Mouse (Mus musculus) embryo, embryonic 10 days (tissue): ENCODE measurements around the gene Rpp25.

ENCODE experiments used
- DNase-seq: peaks from one replicate; pipeline ENCODE4 v3.0.0-alpha.2; 2015; ENCODE audit warnings: low spot score

Gene Rpp25

DNA sequence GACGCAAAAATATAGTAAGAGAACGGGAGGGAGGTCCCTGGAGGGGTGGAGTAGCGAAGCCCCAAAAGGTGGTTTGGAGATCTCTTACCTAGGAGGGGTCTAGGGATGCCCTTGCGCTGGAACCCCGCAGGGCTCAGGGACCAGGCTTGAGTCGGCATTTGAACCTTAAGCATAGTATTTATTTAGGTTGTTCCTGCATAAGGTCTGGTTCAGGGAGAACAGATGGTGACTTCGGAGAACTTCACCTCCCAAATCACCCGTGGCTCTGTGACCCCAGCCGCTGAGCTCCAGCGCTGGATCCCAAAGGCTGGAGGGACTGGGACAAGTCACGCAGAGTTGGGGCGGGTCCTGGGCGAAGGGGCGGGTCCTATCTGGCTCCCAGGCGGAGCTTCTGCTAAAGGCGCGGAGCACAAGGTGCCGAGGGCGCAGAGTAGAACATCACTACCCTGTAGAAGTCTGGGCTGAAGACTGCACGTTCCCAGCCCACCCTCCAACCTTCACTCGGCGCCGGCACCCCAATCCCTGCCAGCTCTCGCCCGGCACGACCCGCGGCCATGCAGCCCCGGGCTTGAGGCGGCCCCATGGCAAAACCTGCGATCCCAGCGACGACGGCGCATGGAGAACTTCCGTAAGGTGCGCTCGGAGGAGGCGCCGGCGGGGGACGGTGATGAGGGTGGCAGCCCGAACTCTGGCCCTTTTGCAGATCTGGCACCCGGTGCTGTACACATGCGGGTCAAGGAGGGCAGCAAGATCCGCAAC lies at the start of gene Rpp25:
TSS of gene Rpp25 (plus strand) at position 405 of the 759 bp plus-strand sequence.
- peak; percentile 70 for DNase-seq

DNA sequence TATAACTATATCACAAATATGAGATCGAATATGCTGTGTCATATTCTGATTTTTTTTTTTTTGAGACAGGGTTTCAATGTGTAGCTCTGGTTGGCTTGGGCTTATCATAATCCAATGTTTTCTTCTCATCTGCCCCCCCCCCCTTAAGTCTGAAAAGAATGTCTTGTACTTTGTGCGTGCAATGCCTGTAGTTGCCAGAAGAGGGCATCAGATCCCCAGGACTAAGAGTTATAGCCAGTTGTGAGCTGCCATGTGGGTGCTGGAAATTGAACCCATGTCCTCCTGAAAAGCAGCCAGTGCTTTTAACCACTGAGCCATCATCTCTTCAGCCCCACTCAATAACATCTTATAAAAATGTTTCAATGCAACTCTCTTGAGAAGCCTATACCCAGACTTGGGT lies 44.1 kb upstream of the Rpp25 start:
- DNase-seq = no peak

DNA sequence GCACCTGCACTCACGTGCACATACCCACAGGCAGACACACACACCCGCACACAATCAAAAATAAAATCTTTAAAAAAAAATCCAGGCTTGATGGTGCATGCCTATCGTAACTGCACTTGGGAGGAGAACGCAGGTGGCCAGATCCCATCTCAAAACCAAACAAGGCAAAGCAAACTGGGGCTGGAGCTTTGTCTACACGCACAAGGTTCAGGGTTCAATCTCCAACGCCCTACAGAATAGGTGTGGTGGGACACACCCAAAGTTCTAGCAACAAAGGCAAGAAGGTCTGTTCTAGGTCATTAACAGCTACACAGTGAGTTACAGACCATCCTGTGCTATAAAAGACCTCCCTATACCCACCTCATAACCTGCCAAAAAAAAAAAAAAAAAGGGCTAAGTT lies 41.0 kb upstream of the Rpp25 start:
- DNase-seq = no peak

DNA sequence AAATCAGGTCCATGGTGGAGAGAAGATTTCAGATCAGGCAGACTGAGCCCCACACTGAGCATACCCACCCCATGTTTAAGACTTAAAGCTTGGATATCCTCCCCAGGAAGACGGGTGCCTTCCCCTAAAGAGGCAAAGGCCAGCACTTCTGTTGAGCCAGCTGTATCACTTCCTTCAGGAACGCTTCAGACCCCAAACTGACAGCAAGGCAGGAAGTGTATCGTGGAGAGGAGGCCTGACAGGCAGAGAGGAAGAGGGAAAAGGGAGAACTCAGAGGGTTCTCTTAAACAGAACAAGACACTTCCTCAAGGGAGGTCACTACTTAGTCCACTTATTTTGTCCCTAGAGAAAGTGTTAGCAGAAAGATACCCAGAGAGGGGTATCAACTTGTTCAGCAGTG lies 37.7 kb upstream of the Rpp25 start:
- DNase-seq = no peak

DNA sequence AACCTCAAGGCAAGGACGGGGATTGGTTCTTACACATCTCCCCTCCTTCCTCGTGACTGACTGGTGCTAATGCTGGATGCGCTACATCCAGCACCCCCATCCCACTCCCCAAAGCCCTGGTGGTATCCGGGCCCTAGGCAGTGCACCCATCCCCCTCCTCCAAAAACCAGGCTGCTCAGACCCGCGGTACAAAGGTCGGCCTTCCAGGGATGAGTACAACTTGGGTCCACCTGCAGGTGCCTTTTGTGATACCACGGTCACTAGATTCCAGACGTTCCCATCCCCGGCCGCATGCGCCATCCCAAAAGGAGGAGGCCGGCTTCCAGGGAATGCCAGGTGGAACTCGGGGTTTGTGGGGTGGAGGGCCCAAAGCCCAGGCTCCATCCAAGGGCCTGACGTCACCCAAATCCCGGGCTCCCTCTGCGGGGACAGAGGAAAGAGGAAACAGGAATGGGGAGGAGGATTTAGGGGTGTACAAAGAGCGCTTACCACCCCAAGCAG lies 36.5 kb upstream of the Rpp25 start:
- peak; percentile 18 for DNase-seq

DNA sequence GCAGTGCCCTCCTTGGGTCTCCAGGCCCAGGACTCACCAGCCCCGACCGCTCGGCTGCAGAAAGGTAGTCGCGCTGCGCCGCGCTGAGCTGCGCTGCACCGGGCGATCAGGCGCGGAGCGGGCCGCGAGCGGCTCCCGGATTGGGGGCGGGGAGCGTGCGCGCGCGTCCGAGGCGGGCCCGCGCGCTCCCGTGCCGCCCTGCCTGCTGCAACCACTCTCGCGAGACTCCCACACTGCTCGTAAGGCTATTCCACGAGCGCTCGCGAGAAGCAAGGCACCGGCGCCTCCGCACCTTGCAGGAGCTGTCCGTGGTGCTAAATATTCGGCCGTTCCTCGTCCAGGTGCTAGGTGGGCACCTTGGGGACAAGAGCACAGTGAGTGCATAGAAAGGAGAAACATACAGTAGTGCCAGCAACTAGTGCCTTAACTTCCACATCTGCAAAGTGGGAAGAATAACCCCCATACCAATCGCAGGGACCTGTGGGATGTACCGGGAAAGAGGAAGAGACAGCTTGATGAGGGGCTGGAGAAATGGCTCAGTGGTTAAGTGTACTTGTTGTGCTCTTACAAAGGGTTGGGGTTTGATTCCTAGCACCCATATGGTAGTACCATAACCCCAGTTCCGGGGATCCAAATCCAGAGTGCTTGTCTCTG lies 35.8 kb upstream of the Rpp25 start, which contains the start of gene Scamp5:
TSS of gene Scamp5 (minus strand) at position 165 of the 654 bp plus-strand sequence.
- peak; percentile 95 for DNase-seq

DNA sequence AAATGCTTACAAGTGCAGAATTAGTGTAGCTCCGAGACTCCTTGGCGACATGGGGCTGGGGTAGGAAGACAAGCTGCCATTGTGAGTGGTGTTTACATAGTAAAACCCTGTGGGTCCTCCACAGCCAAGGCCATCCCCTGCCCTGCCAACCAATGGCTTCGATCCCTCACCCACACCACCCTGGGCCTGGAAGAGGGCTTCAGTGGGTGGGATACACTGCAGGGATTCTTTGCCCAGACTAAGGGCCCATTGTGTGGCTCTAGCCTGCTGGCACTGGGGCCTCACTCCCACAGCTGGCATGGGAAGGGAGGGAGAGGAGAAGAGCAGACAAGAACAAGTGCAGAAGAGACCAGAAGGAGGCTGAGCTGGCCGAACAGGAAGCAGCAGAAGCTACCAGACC lies 34.9 kb upstream of the Rpp25 start:
- no peak for DNase-seq

DNA sequence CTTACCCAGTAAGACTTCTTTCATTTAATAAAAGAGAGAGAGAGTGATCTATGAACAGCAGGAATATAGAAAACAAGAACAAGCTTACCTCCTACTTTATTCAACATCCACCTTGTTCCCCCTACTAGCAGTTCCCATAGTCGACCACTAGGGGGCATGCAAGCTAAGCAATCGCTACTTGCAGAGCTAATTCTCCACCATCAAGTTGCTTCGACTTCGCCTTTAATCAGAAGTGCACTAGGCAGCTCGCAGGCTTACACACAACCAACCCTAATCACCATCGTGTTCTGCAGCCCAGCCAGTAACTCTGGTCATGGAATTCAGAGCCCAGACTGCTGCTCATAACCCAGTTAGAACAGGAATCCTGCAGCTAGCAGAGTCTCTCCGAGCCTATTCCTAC lies 18.1 kb upstream of the Rpp25 start:
- DNase-seq = peak; percentile 92

DNA sequence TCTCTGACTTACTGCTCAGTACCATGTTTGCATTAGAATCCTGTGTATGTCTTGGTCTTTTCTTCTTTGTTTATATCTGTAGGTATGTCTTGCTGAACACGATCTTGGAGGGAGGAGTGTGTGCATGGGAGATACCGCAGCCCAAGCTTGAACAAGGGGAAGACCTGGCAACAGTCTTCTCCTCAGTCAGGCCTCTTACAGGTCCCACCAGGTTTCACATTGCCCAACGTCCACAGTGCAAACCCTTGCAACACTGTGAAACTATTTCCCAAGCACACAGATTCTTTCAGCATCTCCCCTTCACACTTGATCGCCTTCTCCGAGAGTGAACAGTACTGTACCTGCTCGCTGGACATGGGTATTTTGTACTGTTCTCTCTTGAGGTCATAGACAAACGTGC lies 16.0 kb upstream of the Rpp25 start:
- no peak for DNase-seq

DNA sequence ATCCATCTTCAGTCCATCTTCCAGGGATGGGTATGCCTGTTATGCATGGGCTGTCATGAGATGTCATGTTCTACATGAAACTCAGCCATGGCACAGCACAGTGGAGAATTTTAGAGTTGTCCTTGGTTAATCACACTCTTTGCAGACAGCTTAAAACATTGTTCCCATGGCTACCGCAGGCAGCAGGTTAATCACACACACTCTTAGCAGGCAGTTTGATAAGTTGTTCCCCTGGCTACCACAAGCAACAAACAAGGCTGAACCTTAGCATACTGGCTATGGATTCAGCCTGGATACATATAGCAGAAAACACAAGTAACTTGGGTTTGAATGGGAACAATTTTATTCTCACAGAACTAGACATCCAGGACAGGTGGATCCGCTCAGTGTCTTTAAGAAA lies 10.3 kb upstream of the Rpp25 start:
- DNase-seq = no peak

DNA sequence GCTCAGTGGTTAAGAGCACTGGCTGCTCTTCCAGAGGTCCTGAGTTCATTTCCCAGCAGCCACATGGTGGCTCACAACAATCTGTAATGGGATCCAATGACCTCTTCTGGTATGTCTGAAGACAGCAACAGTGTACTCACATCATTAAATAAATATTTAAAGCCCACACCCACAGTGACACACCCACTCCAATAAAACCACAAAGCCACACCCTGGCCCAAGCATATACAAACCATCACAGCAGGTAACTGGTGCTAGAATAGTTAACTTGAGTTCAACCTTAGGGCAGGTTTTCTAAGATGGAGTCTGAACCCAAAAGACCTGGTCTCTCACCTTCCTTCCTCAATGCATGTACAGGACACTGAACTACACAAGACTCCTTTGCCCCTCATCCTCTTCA lies 8.9 kb upstream of the Rpp25 start:
- no peak for DNase-seq

DNA sequence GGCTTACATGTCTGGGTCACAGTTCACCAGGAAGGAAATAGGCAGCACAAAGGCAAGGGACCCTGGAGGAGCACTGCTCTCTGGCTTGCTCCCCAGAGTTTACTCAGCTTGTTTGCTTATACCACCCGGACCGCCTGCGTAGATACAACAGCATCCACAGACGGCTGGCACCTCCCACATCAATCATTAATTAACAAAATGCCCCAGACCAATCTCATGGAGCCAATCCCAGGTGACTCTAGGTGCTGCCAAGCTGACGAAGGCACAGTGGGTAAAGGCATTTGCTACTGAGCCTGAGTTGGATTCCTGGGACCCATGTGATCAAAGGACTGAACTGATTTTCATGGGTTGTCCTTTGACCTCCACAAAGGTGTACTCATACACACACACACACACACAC lies 6.6 kb upstream of the Rpp25 start:
- no peak for DNase-seq

DNA sequence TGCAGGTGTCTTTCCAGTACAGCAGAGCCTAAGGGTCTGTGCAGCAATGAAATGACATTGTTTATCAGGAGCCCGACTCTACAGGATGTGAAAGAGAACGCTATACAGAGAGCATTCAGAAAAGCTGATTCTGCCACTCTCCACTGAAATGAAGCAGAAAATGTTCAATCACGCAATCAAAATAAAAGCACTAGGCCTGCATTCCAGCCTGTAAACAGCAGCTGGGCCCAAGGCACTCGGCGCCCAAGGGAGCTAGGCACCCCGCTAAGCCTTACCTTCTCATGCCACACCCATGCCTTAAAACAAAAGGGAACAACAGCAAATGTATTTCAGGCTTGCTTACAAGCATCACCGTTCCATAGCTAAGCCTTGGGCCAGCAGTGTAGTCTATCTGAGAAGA lies 5.3 kb upstream of the Rpp25 start:
- no peak for DNase-seq

DNA sequence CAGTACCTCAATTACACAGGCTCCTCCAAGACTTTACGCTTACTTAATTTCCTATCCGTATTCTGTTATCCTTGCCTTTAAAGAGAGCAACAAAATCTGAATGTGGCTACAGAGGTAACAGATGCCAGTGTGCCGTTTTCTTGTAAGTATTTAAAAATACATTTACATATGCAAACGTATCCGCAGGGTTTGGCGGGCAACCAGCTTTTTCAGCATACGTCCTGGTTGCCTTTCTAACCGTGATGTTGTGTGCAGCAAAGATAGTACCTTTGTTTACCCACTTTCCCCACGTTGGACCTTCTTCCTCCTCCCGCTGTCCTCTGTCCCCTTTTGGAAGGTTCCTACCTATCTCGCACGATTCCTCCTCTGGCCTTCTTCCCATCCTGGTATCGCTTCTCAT lies 2.4 kb upstream of the Rpp25 start:
- DNase-seq = no peak

DNA sequence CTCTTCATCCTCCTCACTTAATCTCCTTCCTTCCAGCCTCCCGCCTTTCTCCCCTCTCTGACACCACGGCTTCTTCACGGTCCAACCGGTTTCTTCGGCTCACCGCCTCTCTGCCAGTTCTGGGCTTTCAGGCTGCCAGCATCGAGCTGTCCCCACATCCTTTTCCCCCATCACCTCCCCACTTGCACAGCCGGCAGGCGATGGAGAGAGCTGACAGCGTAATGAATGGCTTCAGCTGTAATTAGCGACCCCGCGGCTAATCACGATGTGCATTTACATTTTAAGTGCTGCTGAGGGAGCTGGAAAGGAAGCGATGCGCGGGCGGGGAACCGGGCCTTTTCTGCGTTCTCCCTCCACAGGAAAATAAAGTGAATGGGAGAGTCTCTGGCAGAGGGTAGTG lies 2.0 kb upstream of the Rpp25 start:
- peak; percentile 51 for DNase-seq

DNA sequence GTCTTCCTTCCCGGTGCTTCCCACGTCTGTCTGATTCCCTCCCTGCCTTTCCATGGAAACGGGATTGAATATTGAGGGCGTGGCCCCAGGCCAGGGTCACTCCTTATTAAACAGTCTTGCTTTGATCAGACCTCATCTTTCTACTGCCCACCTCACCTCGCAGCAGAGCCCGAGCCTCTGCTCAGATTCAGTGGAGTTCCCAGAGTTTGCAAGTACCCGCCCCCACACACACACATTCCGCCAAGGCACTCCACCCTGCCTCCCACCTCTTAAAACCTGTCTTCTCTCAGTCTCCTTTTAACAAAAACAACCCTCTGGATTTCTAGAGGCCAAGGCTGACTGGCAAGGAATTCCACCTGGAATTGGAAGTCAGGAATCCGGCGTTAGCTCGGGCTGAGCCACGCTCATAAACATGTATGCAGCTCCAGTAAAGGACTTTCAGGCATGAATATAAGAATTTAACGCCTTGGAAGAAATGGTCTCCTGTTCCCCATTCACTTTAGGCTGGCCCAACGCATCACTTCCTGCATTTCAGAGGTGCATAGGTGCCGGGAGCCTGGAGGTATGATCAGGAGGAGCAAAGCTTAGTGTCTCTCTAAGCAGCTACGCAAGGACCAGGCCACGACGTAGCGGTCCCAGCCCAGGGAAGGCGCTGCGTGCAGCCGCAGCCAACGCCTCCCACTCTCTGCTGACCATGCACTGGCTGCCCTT lies 760 bp upstream of the Rpp25 start:
- DNase-seq = peak; percentile 20

DNA sequence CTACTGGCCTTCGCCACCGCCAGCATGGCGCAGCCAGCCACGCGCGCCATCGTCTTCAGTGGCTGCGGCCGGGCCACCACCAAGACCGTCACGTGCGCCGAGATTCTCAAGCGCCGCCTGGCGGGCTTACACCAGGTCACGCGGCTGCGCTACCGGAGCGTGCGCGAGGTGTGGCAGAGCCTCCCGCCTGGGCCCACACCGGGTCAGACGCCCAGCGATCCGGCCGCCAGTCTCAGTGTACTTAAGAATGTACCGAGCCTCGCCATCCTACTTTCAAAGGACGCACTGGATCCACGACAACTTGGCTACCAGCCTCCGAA lies 515 bp downstream of the Rpp25 start:
- DNase-seq = peak; percentile 56

DNA sequence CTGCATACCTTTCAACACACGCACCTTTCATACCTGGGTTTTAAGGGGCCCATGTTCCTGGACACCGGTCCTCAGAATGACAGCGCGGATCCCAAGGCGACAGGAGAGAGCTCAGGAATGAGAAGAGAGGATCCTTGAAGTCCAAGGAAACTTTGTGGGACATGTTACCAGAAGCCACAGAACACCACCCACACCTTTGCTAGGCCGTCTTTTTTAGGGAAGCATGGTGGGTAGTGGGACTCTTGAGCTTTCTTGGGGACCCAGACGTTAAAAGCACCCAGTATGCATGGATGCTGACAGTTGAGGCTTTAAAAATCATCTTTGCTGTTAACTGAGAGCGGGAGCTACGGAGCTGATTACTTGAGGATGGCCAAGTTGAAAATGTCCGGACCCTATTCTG lies 1.1 kb downstream of the Rpp25 start:
- no peak for DNase-seq

DNA sequence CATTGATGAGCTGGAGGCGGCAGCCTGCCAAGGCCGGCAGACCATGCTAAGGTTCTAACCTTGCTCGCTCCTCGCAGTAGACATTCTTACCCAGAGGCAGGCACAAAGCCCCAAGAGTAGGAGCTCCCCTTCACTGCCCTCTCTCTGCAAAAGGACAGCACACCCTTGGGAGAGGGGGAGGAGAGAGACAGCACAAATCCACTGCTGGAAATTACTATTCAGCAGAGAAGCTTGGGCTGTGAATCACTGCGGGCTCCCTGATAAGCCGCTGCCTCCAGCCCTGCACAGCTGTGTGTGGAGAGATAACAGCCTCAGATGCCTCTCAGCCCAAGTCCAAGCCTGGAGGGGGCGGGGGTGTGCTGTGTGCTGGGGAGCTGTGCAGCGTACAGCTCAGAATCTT lies 1.9 kb downstream of the Rpp25 start:
- DNase-seq = peak; percentile 48

DNA sequence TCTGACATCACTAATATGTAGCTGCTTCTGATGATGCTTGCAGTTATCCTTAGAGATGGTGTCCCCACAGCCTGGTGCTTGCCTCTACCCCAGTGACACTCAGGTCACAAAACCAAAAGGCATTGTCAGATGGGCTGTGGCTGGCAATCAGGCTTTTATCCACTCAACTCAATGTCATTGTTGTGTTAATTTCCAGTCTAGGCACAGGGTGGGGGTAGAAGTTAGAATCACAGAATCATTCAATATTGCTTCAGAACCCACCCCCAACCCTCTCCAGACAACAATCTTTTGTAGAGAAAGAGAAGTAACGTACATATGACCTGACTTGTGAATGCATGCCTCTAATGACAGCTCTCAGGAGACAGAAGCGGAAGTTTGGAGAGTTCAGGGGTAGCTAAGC lies 6.8 kb downstream of the Rpp25 start:
- no peak for DNase-seq

DNA sequence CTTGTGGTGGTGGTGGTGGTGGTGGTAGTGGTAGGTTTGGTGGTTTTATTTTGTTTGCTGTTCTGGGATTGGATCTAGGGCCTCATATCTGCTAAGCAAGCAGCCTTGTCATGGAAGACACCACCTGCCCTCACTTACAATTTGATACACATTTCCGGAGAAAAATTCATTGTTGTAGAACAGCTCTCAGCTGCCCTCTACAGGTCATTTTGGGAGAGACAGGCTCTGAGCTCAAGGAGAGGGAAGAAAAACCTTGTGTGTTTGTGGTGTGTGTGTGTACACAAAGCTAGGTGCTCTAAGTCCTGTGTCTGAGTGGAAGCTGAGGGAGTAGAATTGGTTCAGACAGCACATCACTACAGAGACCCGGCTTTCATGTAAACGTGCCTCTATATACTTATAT lies 13.3 kb downstream of the Rpp25 start:
- DNase-seq = peak; percentile 76

DNA sequence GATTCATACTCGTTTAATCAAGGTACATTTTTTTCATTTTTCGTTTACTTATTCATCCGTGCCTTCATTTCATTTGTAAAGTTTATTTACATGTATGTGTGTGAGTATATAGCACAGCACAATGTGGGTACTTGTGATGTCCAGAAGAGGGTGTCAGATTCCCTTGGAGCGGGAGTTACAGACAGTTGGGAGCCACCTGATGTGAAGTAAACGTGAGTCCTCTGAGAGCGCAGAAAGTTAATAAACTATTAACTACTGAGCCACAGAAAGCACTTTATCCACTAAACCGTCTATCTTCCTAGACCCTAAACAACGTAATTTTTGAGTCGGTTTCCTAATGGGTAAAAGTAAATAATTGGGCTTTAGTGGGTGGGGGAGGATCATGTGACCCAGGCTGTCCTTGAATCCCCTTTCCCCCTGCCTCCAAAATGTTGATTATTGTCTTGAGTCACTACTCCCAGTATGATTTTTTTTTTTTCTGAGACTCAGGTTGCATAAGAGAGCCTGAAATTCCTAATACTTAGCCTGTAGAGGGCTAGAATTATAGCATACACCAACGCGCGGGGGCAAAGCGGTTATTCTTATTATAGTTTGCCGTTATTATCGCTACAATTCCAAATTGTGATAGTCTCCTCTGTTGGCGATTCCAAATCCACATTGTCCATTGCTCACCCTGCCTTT lies 16.7 kb downstream of the Rpp25 start:
- DNase-seq = peak; percentile 31
